Mouse (Mus musculus): Measurements from ENCODE around the gene Vipr2. TPM values are rescaled to one million over a fixed set of nuclear protein-coding genes. Genes with fewer than 3 reads are reported as not detected.
A peak's percentile ranks its signal among the peaks of the same experiment; 100 is the strongest.

Gene Vipr2
- polyA plus RNA-seq, 1 experiment = 24.0 TPM

- TF ChIP-seq POLR2A (IDR thresholded peaks at IDR 0.05; ENCODE audit: borderline replicate concordance, extremely low read depth, low read depth, low read length) (no peak), CTCF (IDR thresholded peaks at IDR 0.05; ENCODE audit: insufficient read depth, low read length) (no peak)
- WGBS = 91% methylated on average over 3 of the region's 3 CpGs
- Histone ChIP-seq H3K4me1 (ENCODE audit: control insufficient read depth, insufficient read depth, low read length) (no peaks in the 10 kb centered on the region), H3K4me3 (replicated peaks; ENCODE audit: extremely low read depth, low read depth, low read length) (no peak overlapping the region)
- DNase-seq = no peak
Observed at GRCm38 (mm10) chr12:116056112-116056511, 21.4 kb upstream of the Vipr2 start.

GRCm38 (mm10) chr12:116061561-116062193 lies 15.8 kb upstream of the Vipr2 start:
- TF ChIP-seq CTCF (IDR thresholded peaks at IDR 0.05; ENCODE audit: insufficient read depth, low read length) = no peak
- no peak for TF ChIP-seq POLR2A (IDR thresholded peaks at IDR 0.05; ENCODE audit: borderline replicate concordance, extremely low read depth, low read depth, low read length)
- no peak overlapping the region for H3K4me3 ChIP-seq (replicated peaks; ENCODE audit: extremely low read depth, low read depth, low read length)
- DNase-seq = no peak
- 96% methylated on average over 5 of the region's 5 CpGs for WGBS
- no peaks in the 10 kb centered on the region for H3K4me1 ChIP-seq (ENCODE audit: control insufficient read depth, insufficient read depth, low read length)

DNA sequence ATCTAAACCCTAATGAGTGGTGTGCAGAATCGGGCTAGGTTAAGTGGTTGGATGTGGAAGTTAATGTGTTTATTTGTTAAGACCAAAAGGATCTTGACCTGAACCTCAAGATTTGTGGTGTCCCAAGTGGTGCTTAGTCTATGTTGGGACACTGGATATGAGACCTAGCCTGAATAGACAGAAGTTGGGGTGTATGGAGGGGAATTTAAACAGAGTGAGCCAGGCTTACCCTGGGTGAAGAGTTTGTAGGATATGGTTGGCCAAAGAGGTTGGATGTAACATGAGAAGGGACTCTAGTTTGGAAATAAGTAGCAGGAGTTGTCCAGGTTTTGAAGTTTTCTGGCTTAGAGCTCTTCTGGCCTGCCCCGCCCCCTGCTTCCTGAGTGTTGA lies 15.3 kb upstream of the Vipr2 start:
- 94% methylated on average over 2 of the region's 2 CpGs for WGBS
- Histone ChIP-seq H3K4me1 (ENCODE audit: control insufficient read depth, insufficient read depth, low read length) (no peaks in the 10 kb centered on the region), H3K4me3 (replicated peaks; ENCODE audit: extremely low read depth, low read depth, low read length) (no peak overlapping the region)
- TF ChIP-seq POLR2A (IDR thresholded peaks at IDR 0.05; ENCODE audit: borderline replicate concordance, extremely low read depth, low read depth, low read length) (no peak), CTCF (IDR thresholded peaks at IDR 0.05; ENCODE audit: insufficient read depth, low read length) (no peak)
- no peak for DNase-seq

DNA sequence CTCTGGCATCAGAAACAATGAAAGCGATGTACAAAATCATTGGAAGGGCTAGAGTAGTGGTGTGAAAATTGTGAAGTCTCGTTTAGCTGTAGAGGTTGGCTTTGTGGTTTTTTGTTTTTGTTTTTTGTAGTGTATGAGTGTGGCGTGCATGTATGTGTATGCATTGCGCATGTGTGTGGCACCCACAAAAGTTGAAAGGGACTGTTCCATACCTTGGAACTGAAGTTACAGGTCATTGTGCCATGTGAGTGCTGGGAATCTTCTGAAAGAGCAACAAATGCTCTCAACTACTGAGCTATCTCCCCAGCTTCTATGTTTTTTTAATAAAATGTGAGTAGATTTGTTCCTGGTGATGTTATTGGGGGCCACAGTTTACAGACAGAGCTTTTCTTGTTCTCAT lies 14.5 kb upstream of the Vipr2 start:
- Histone ChIP-seq H3K4me1 (ENCODE audit: control insufficient read depth, insufficient read depth, low read length) (no peaks in the 10 kb centered on the region), H3K4me3 (replicated peaks; ENCODE audit: extremely low read depth, low read depth, low read length) (no peak overlapping the region)
- TF ChIP-seq POLR2A (IDR thresholded peaks at IDR 0.05; ENCODE audit: borderline replicate concordance, extremely low read depth, low read depth, low read length) = no peak
- no peak for TF ChIP-seq CTCF (IDR thresholded peaks at IDR 0.05; ENCODE audit: insufficient read depth, low read length)
- 94% methylated on average over 4 of the region's 4 CpGs for WGBS
- DNase-seq = no peak

- H3K4me3 ChIP-seq (replicated peaks; ENCODE audit: extremely low read depth, low read depth, low read length) = no peak overlapping the region
- no peaks in the 10 kb centered on the region for H3K4me1 ChIP-seq (ENCODE audit: control insufficient read depth, insufficient read depth, low read length)
- TF ChIP-seq POLR2A (IDR thresholded peaks at IDR 0.05; ENCODE audit: borderline replicate concordance, extremely low read depth, low read depth, low read length) (no peak), CTCF (IDR thresholded peaks at IDR 0.05; ENCODE audit: insufficient read depth, low read length) (peak; percentile 60; the same call in 1 of the 2 replicates)
- peak; percentile 24 for DNase-seq
- 19% methylated on average over 3 of the region's 3 CpGs for WGBS
Observed at GRCm38 (mm10) chr12:116071023-116071422, 6.5 kb upstream of the Vipr2 start.

DNA sequence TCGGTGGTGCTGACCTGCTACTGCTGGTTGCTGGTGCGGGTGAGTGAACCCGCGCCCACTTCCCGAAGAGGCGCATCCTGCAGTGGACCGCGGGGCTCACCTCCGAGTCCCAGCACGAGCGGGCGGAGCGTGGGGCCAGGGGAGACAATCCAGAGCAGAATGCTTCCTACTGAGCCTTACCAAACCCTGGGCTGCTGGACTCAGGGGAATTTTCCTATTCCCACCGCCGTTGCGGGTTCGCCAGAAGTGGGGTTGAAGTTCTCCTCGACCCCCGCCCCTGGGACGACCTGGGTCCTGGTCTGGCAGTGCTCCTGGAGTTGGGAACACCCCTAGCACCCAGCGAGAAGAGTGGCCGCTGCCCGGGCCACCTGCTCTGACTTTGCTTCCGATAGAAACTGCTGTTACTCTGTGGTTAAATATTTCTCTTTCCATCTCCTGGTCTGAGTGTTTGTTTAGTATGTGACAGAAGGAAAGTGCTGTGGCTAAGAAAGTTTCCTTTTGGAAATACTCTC lies 385 bp downstream of the Vipr2 start:
- DNase-seq = no peak
- WGBS = under 1% methylated on average over 24 of the region's 24 CpGs
- Histone ChIP-seq H3K4me1 (ENCODE audit: control insufficient read depth, insufficient read depth, low read length) (no peaks in the 10 kb centered on the region; the same call in 1 of the 2 replicates), H3K4me3 (replicated peaks; ENCODE audit: extremely low read depth, low read depth, low read length) (peak overlapping the region; percentile 64)
- TF ChIP-seq CTCF (IDR thresholded peaks at IDR 0.05; ENCODE audit: insufficient read depth, low read length) = no peak
- TF ChIP-seq POLR2A (IDR thresholded peaks at IDR 0.05; ENCODE audit: borderline replicate concordance, extremely low read depth, low read depth, low read length) = no peak

GRCm38 (mm10) chr12:116083125-116083524 lies 5.6 kb downstream of the Vipr2 start:
- TF ChIP-seq CTCF (IDR thresholded peaks at IDR 0.05; ENCODE audit: insufficient read depth, low read length) = no peak
- no peak for TF ChIP-seq POLR2A (IDR thresholded peaks at IDR 0.05; ENCODE audit: borderline replicate concordance, extremely low read depth, low read depth, low read length)
- no peak for DNase-seq
- H3K4me1 ChIP-seq (ENCODE audit: control insufficient read depth, insufficient read depth, low read length) = no peaks in the 10 kb centered on the region
- H3K4me3 ChIP-seq (replicated peaks; ENCODE audit: extremely low read depth, low read depth, low read length) = no peak overlapping the region
- 75% methylated on average over 6 of the region's 6 CpGs for WGBS

DNA sequence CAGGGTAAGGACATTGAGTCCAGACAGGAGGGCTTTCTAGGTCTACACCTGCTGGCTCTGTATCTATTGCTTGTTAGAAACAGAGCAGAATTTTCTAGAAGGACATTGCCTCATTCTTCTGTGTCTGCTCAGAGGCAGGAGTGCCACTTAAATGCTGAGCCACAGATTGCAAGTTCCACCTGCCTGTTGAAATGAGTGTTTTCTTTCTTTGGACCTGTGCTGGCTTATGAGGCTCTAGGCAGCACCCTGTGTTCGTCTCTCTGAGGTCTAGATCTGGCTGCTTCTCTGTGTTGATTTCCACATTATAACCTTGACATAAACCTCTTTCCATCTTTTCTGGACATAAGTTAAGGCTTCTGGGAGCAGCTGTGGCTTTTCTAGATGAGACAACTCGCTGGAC lies 6.8 kb downstream of the Vipr2 start:
- 48% methylated on average over 2 of the region's 2 CpGs for WGBS

DNA sequence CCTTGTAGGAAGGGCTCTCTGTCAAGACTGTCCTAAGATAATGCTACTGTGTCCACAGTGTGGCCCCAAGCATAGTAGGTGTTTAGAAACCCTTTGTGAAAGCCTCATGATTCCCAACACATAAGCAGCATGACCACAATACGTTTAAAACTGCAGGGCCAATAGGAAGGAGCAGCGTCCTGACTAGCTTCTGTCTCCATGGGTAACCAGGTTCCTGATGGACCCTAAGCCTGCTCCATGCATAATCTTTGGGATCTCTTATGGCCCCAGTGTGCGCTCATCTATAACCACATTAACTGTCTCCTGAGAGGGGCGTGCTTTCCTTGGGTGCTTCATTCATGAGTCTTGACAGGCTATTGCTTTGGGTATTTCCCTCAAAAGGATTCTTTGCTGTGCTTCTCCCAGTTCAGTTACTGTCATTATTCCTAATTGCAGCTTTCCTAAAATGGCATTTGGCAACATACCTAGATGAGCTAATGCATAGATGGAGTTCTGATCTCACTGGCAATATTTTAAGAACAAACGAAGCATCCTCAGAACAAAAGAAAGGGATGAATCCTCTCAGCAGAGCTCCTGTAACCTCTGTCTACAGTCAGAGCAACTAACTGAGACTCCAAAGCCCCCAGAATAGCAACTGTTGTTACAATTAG lies 9.6 kb downstream of the Vipr2 start:
- TF ChIP-seq CTCF (IDR thresholded peaks at IDR 0.05; ENCODE audit: insufficient read depth, low read length) (no peak), POLR2A (IDR thresholded peaks at IDR 0.05; ENCODE audit: borderline replicate concordance, extremely low read depth, low read depth, low read length) (no peak)
- WGBS = 84% methylated on average over 5 of the region's 5 CpGs

More for the DNA sequence above, 6.8 kb downstream of the Vipr2 start:
- no peak for TF ChIP-seq POLR2A (IDR thresholded peaks at IDR 0.05; ENCODE audit: borderline replicate concordance, extremely low read depth, low read depth, low read length)
- TF ChIP-seq CTCF (IDR thresholded peaks at IDR 0.05; ENCODE audit: insufficient read depth, low read length) = no peak
- Histone ChIP-seq H3K4me1 (ENCODE audit: control insufficient read depth, insufficient read depth, low read length) (no peaks in the 10 kb centered on the region), H3K4me3 (replicated peaks; ENCODE audit: extremely low read depth, low read depth, low read length) (no peak overlapping the region)
- no peak for DNase-seq

GRCm38 (mm10) chr12:116089836-116090235 lies 12.3 kb downstream of the Vipr2 start:
- TF ChIP-seq CTCF (IDR thresholded peaks at IDR 0.05; ENCODE audit: insufficient read depth, low read length) (no peak), POLR2A (IDR thresholded peaks at IDR 0.05; ENCODE audit: borderline replicate concordance, extremely low read depth, low read depth, low read length) (no peak)
- Histone ChIP-seq H3K4me3 (replicated peaks; ENCODE audit: extremely low read depth, low read depth, low read length) (no peak overlapping the region), H3K4me1 (ENCODE audit: control insufficient read depth, insufficient read depth, low read length) (no peaks in the 10 kb centered on the region)
- WGBS = 83% methylated on average over 3 of the region's 3 CpGs
- DNase-seq = no peak

More for the DNA sequence above, 9.6 kb downstream of the Vipr2 start:
- no peaks in the 10 kb centered on the region for H3K4me1 ChIP-seq (ENCODE audit: control insufficient read depth, insufficient read depth, low read length)
- H3K4me3 ChIP-seq (replicated peaks; ENCODE audit: extremely low read depth, low read depth, low read length) = no peak overlapping the region
- no peak for DNase-seq
